Mouse (Mus musculus): Measurements from ENCODE around the gene Fbxo24. TPM values are rescaled to one million over a fixed set of nuclear protein-coding genes. Genes with fewer than 3 reads are reported as not detected.

The Fbxo24 gene
- total RNA-seq, 1 experiment = 1.1 TPM

GRCm38 (mm10) chr5:137631591-137631990, 2.8 kb upstream of the Fbxo24 start:
- no peak for DNase-seq (ENCODE audit: low read depth, low spot score)
- in situ Hi-C loops (cut with MboI; ENCODE audit: low sequenced_read_pairs in 2 of 2, unreplicated experiment in 2 of 2) = no loop called here
- peak overlapping the region; percentile 50; the same call in 1 of the 2 replicates for H3K9ac ChIP-seq (ENCODE audit: insufficient read depth, low read depth, low read length, poor library complexity, severe bottlenecking)
- peaks cover 2 to 23% of the 10 kb centered on the region in 2 experiments; a peak in 3 of 4 replicates for H3K4me1 ChIP-seq (ENCODE audit: control insufficient read depth in 2 of 2, insufficient read depth in 2 of 2, low read length in 2 of 2, poor library complexity in 1 of 2)
- no peaks in the 10 kb centered on the region for H3K9me3 ChIP-seq (ENCODE audit: control insufficient read depth, insufficient read depth, low read depth, low read length)
- H3K4me3 ChIP-seq (ENCODE audit: insufficient read depth in 1 of 2, low read depth in 1 of 2, low read length in 2 of 2, poor library complexity in 1 of 2, severe bottlenecking in 1 of 2) = peak overlapping the region; percentile 97 to 99; a peak in 3 of 4 replicates
- H3K27ac ChIP-seq (ENCODE audit: insufficient read depth, low read depth, low read length, poor library complexity, severe bottlenecking) = peak overlapping the region; percentile 86
- peaks cover 21% of the 10 kb centered on the region for H3K36me3 ChIP-seq (ENCODE audit: control insufficient read depth, insufficient read depth, low read length, poor library complexity, severe bottlenecking)
- TF ChIP-seq CHD2 (IDR thresholded peaks at IDR 0.05; ENCODE audit: low read depth, low read length) (no peak), ZC3H11A (IDR thresholded peaks at IDR 0.05; ENCODE audit: borderline replicate concordance, low read depth, low read length) (no peak), HCFC1 (IDR thresholded peaks at IDR 0.05; ENCODE audit: borderline replicate concordance, insufficient read depth, low read length) (no peak), MAFK (IDR thresholded peaks at IDR 0.05; ENCODE audit: insufficient read depth, low read depth, low read length) (no peak), ZNF384 (IDR thresholded peaks at IDR 0.05; ENCODE audit: low read depth, low read length) (no peak)

GRCm38 (mm10) chr5:137631171-137631570, 2.4 kb upstream of the Fbxo24 start:
- H3K4me1 ChIP-seq (ENCODE audit: control insufficient read depth in 2 of 2, insufficient read depth in 2 of 2, low read length in 2 of 2, poor library complexity in 1 of 2) = peaks cover 2 to 23% of the 10 kb centered on the region in 2 experiments; a peak in 2 of 4 replicates

GRCm38 (mm10) chr5:137630602-137631001, 1.8 kb upstream of the Fbxo24 start:
- H3K27ac ChIP-seq (ENCODE audit: insufficient read depth, low read depth, low read length, poor library complexity, severe bottlenecking) = peak overlapping the region; percentile 95
- H3K9ac ChIP-seq (ENCODE audit: insufficient read depth, low read depth, low read length, poor library complexity, severe bottlenecking) = peak overlapping the region; percentile 95
- H3K4me3 ChIP-seq (ENCODE audit: insufficient read depth in 1 of 2, low read depth in 1 of 2, low read length in 2 of 2, poor library complexity in 1 of 2, severe bottlenecking in 1 of 2) = peak overlapping the region; percentile 97 to 99
- in situ Hi-C loops (cut with MboI; ENCODE audit: low sequenced_read_pairs in 2 of 2, unreplicated experiment in 2 of 2) = no loop called here
- H3K36me3 ChIP-seq (ENCODE audit: control insufficient read depth, insufficient read depth, low read length, poor library complexity, severe bottlenecking) = peaks cover 12% of the 10 kb centered on the region
- TF ChIP-seq ZC3H11A (IDR thresholded peaks at IDR 0.05; ENCODE audit: borderline replicate concordance, low read depth, low read length) (no peak), MAFK (IDR thresholded peaks at IDR 0.05; ENCODE audit: insufficient read depth, low read depth, low read length) (no peak), CHD2 (IDR thresholded peaks at IDR 0.05; ENCODE audit: low read depth, low read length) (no peak), HCFC1 (IDR thresholded peaks at IDR 0.05; ENCODE audit: borderline replicate concordance, insufficient read depth, low read length) (no peak; the same call in 1 of the 2 replicates)
- peaks cover 2 to 24% of the 10 kb centered on the region in 2 experiments; a peak in 2 of 4 replicates for H3K4me1 ChIP-seq (ENCODE audit: control insufficient read depth in 2 of 2, insufficient read depth in 2 of 2, low read length in 2 of 2, poor library complexity in 1 of 2)
- no peaks in the 10 kb centered on the region for H3K9me3 ChIP-seq (ENCODE audit: control insufficient read depth, insufficient read depth, low read depth, low read length)
- no peak for DNase-seq (ENCODE audit: low read depth, low spot score)

More at GRCm38 (mm10) chr5:137631171-137631570, 2.4 kb upstream of the Fbxo24 start:
- no peaks in the 10 kb centered on the region for H3K9me3 ChIP-seq (ENCODE audit: control insufficient read depth, insufficient read depth, low read depth, low read length)
- no peak for DNase-seq (ENCODE audit: low read depth, low spot score)
- TF ChIP-seq MAFK (IDR thresholded peaks at IDR 0.05; ENCODE audit: insufficient read depth, low read depth, low read length) = no peak
- TF ChIP-seq ZC3H11A (IDR thresholded peaks at IDR 0.05; ENCODE audit: borderline replicate concordance, low read depth, low read length) = no peak
- no peak for TF ChIP-seq CHD2 (IDR thresholded peaks at IDR 0.05; ENCODE audit: low read depth, low read length)
- no peak for TF ChIP-seq ZNF384 (IDR thresholded peaks at IDR 0.05; ENCODE audit: low read depth, low read length)
- TF ChIP-seq HCFC1 (IDR thresholded peaks at IDR 0.05; ENCODE audit: borderline replicate concordance, insufficient read depth, low read length) = no peak
- H3K36me3 ChIP-seq (ENCODE audit: control insufficient read depth, insufficient read depth, low read length, poor library complexity, severe bottlenecking) = peaks cover 17% of the 10 kb centered on the region
- in situ Hi-C loops (cut with MboI; ENCODE audit: low sequenced_read_pairs in 2 of 2, unreplicated experiment in 2 of 2) = no loop called here
- H3K27ac ChIP-seq (ENCODE audit: insufficient read depth, low read depth, low read length, poor library complexity, severe bottlenecking) = peak overlapping the region; percentile 95
- H3K4me3 ChIP-seq (ENCODE audit: insufficient read depth in 1 of 2, low read depth in 1 of 2, low read length in 2 of 2, poor library complexity in 1 of 2, severe bottlenecking in 1 of 2) = peak overlapping the region; percentile 97 to 99
- H3K9ac ChIP-seq (ENCODE audit: insufficient read depth, low read depth, low read length, poor library complexity, severe bottlenecking) = peak overlapping the region; percentile 95

GRCm38 (mm10) chr5:137629906-137630545, 1.2 kb upstream of the Fbxo24 start:
- no peaks in the 10 kb centered on the region for H3K9me3 ChIP-seq (ENCODE audit: control insufficient read depth, insufficient read depth, low read depth, low read length)
- H3K4me1 ChIP-seq (ENCODE audit: control insufficient read depth in 2 of 2, insufficient read depth in 2 of 2, low read length in 2 of 2, poor library complexity in 1 of 2) = peaks cover 2 to 24% of the 10 kb centered on the region in 2 experiments; a peak in 2 of 4 replicates
- no peak for DNase-seq (ENCODE audit: low read depth, low spot score)
- in situ Hi-C loops (cut with MboI; ENCODE audit: low sequenced_read_pairs in 2 of 2, unreplicated experiment in 2 of 2) = no loop called here
- H3K9ac ChIP-seq (ENCODE audit: insufficient read depth, low read depth, low read length, poor library complexity, severe bottlenecking) = peak overlapping the region; percentile 95
- peaks cover 7% of the 10 kb centered on the region for H3K36me3 ChIP-seq (ENCODE audit: control insufficient read depth, insufficient read depth, low read length, poor library complexity, severe bottlenecking)
- H3K27ac ChIP-seq (ENCODE audit: insufficient read depth, low read depth, low read length, poor library complexity, severe bottlenecking) = peak overlapping the region; percentile 95
- H3K4me3 ChIP-seq (ENCODE audit: insufficient read depth in 1 of 2, low read depth in 1 of 2, low read length in 2 of 2, poor library complexity in 1 of 2, severe bottlenecking in 1 of 2) = peak overlapping the region; percentile 97 to 99
- TF ChIP-seq MAFK (IDR thresholded peaks at IDR 0.05; ENCODE audit: insufficient read depth, low read depth, low read length) (no peak), CHD2 (IDR thresholded peaks at IDR 0.05; ENCODE audit: low read depth, low read length) (no peak), ZC3H11A (IDR thresholded peaks at IDR 0.05; ENCODE audit: borderline replicate concordance, low read depth, low read length) (no peak), HCFC1 (IDR thresholded peaks at IDR 0.05; ENCODE audit: borderline replicate concordance, insufficient read depth, low read length) (no peak), ZNF384 (IDR thresholded peaks at IDR 0.05; ENCODE audit: low read depth, low read length) (no peak)

Measured in ES-E14 (cell line).